ENCODE assay signal across 10 mouse cellular contexts in the genomic region with DNA sequence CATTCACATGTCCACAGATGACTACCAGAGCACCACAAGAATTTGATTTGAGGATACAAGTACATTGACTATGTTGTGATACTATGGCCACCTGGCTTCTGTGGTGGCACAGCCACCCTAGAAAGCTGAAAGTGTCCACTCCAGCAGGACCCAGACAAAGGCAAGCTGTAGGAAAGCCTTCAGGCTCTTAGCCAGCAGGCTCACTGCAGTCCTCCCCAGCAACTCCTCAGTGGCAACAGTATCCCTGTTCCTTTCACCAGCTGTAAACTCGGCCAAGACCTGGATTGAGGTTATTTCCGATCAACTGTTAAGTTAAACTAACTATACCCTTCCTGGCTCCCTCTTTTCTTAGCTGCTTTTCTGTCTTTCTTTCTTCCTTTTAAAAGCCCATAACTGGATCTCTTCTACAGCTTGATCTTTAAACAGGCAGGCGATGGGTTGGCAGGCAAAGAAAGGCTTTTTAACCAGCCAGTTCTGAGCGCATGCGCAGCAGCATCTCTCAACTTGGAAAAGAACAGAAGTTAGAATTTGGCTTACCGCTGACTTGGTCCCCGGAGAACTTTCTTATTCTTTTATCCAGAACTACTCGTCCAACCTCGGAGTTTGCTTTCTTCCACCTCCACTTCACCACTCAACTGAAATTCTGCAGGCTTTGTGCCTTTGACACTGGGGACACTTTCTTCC.
DNase-seq lines count a peak whose midpoint lies in the region; ATAC-seq and TF ChIP-seq lines count a peak whose summit lies in the region.
"Had no signal": no experiment of that assay in that cellular context is flagged by ENCODE, and none has a peak within 500 bp of the region (broad histone marks: within the 10 kb centered on the region; RNA-seq: fewer than 3 reads in every experiment).

No protein-coding gene starts in this region.

- no peak for ATAC-seq in lung, embryonic 14.5 days (ENCODE audit: insufficient read depth)
- ATAC-seq in lung, postnatal 0 days: no peak

- H3K4me2 ChIP-seq in lung, embryonic 14.5 days: no peak overlapping the region
- H3K4me2 ChIP-seq in lung, postnatal 0 days (replicated peaks; ENCODE audit: low read depth, low read length): no peak overlapping the region

- no peaks in the 10 kb centered on the region for H3K9me3 ChIP-seq in lung, embryonic 14.5 days (ENCODE audit: low read depth, low read length)
- no peaks in the 10 kb centered on the region for H3K9me3 ChIP-seq in lung, postnatal 0 days (ENCODE audit: low read length)

- H3K27ac ChIP-seq in lung, embryonic 14.5 days (ENCODE audit: low read depth): no peak overlapping the region
- H3K27ac ChIP-seq in lung, postnatal 0 days (ENCODE audit: low read length): no peak overlapping the region
- H3K27ac ChIP-seq: liver, embryonic 14.5 days had no signal

- no peak for TF ChIP-seq CTCF in lung, embryonic 14.5 days (IDR thresholded peaks at IDR 0.05; ENCODE audit: low read depth)
- TF ChIP-seq CTCF in lung, postnatal 0 days (IDR thresholded peaks at IDR 0.05): no peak

- H3K36me3 ChIP-seq in lung, embryonic 14.5 days (ENCODE audit: insufficient read depth): no peaks in the 10 kb centered on the region
- no peaks in the 10 kb centered on the region for H3K36me3 ChIP-seq in lung, postnatal 0 days (ENCODE audit: insufficient read depth, low read length)

- H3K4me3 ChIP-seq in lung, embryonic 14.5 days (ENCODE audit: low read depth, low read length): no peak overlapping the region
- H3K4me3 ChIP-seq in lung, postnatal 0 days (ENCODE audit: low read depth, low read length): no peak overlapping the region
- H3K4me3 ChIP-seq: erythroblast, embryonic 14.5 days had no signal

- no peaks in the 10 kb centered on the region for H3K4me1 ChIP-seq in lung, embryonic 14.5 days (ENCODE audit: insufficient read depth)
- no peaks in the 10 kb centered on the region for H3K4me1 ChIP-seq in lung, postnatal 0 days (ENCODE audit: insufficient read depth, low read depth, low read length)

- WGBS in lung, embryonic 14.5 days: 80% methylated on average over 9 of the region's 9 CpGs
- 75% methylated on average over 9 of the region's 9 CpGs for WGBS in lung, postnatal 0 days

- DNase-seq in adrenal gland, postnatal 10 days: peak; percentile 43
- no peak for DNase-seq in adrenal gland, adult 18-20 months (ENCODE audit: low spot score in 2 of 2)
- DNase-seq in lung, embryonic 14.5 days: peak; percentile 5
- no peak for DNase-seq in lung, postnatal 0 days (ENCODE audit: low spot score)
- peak; percentile 56 for DNase-seq in heart, postnatal 4 days
- DNase-seq in right cerebral cortex, postnatal 4 days: peak; percentile 45
- no peak for DNase-seq in kidney, adult 8-10 months
- DNase-seq in ovary, postnatal 36 days (ENCODE audit: low spot score): no peak

- H3K9ac ChIP-seq in lung, embryonic 14.5 days: no peak overlapping the region
- no peak overlapping the region for H3K9ac ChIP-seq in lung, postnatal 0 days (replicated peaks; ENCODE audit: low read depth)
- H3K9ac ChIP-seq: liver, embryonic 14.5 days had no signal

- no peak for TF ChIP-seq EP300 in lung, postnatal 0 days (IDR thresholded peaks at IDR 0.05)

- H3K27me3 ChIP-seq in lung, embryonic 14.5 days (ENCODE audit: insufficient read depth, low read length): no peaks in the 10 kb centered on the region
- H3K27me3 ChIP-seq in lung, postnatal 0 days (replicated peaks; ENCODE audit: insufficient read depth, low read length): no peaks in the 10 kb centered on the region

Comparison
In these comparisons a context has a peak if more than half of its experiments do, and no peak if none do; other contexts are left out.
1. DNase-seq: peak in adrenal gland, postnatal 10 days (single experiment), lung, embryonic 14.5 days (single experiment), heart, postnatal 4 days (single experiment) and right cerebral cortex, postnatal 4 days (single experiment); none in adrenal gland, adult 18-20 months (0 of 2), lung, postnatal 0 days (single experiment), kidney, adult 8-10 months (0 of 2) and ovary, postnatal 36 days (single experiment).